Mouse (Mus musculus) stomach, embryonic 16.5 days (tissue): ENCODE data around the gene Il17rb. TPM values are rescaled to one million over a fixed set of nuclear protein-coding genes. Genes with fewer than 3 reads are reported as not detected.
A peak's percentile ranks its signal among the peaks of the same experiment; 100 is the strongest.

Experiments
- ATAC-seq: fragments of 200-750 bp; cut with Nextera tagmentation; 2 replicates; pipeline ENCODE4 v1.8.0; 2017; ENCODE audit warnings: moderate number of reproducible peaks, moderate TSS enrichment; ENCODE audit not compliant: insufficient read depth, low FRiP score
- H3K27ac ChIP-seq: fragments of 300-500 bp; sonication (generic); 2 replicates; pipeline ENCODE4 v1.5.1; 2014; ENCODE audit warnings: low read length
- H3K27me3 ChIP-seq: fragments of 300-500 bp; sonication (generic); 2 replicates; pipeline ENCODE4 v1.6.1; 2014; ENCODE audit warnings: low read length, control low read depth, mixed read lengths; ENCODE audit not compliant: control insufficient read depth, insufficient read depth
- H3K36me3 ChIP-seq: fragments of 300-500 bp; sonication (generic); 2 replicates; pipeline ENCODE4 v1.6.1; 2014; ENCODE audit warnings: low read length; ENCODE audit not compliant: control insufficient read depth, insufficient read depth
- H3K4me1 ChIP-seq: fragments of 300-500 bp; sonication (generic); 2 replicates; pipeline ENCODE4 v1.6.1; 2014; ENCODE audit warnings: low read length, control low read depth, mixed read lengths; ENCODE audit not compliant: control insufficient read depth, insufficient read depth
- H3K4me2 ChIP-seq: fragments of 300-500 bp; sonication (generic); 2 replicates; pipeline ENCODE4 v1.6.1; 2014; ENCODE audit warnings: low read depth, low read length, mixed read lengths
- H3K4me3 ChIP-seq: fragments of 300-500 bp; sonication (generic); replicated peaks from 2 replicates; pipeline ENCODE4 v1.5.1; 2014; ENCODE audit warnings: mild to moderate bottlenecking, low read length
- H3K9ac ChIP-seq: fragments of 300-500 bp; sonication (generic); 2 replicates; pipeline ENCODE4 v1.6.1; 2014; ENCODE audit warnings: low read length
- H3K9me3 ChIP-seq: fragments of 300-500 bp; sonication (generic); replicated peaks from 2 replicates; pipeline ENCODE4 v1.6.1; 2016; ENCODE audit warnings: low read length, control low read depth; ENCODE audit not compliant: control insufficient read depth
- WGBS: fragments of 180-500 bp; shearing (Covaris S2); extraction: QIAGEN DNeasy Blood & Tissue Kit; methylation state at CpG from one replicate; pipeline ENCODE4 v1.1.7; 2014; 5-methylcytosine and 5-hydroxymethylcytosine counted together
- polyA plus RNA-seq: library from polyadenylated mRNA; unstranded; fragments of >200 nt; fragmentation: Nextera tagmentation; extraction: Ambion mirVana; gene quantifications from 2 replicates; pipeline ENCODE4 v1.2.1, GENCODE M21; 2015

The Il17rb gene
- polyA plus RNA-seq = 1.8 and 2.0 TPM in 2 replicates

DNA sequence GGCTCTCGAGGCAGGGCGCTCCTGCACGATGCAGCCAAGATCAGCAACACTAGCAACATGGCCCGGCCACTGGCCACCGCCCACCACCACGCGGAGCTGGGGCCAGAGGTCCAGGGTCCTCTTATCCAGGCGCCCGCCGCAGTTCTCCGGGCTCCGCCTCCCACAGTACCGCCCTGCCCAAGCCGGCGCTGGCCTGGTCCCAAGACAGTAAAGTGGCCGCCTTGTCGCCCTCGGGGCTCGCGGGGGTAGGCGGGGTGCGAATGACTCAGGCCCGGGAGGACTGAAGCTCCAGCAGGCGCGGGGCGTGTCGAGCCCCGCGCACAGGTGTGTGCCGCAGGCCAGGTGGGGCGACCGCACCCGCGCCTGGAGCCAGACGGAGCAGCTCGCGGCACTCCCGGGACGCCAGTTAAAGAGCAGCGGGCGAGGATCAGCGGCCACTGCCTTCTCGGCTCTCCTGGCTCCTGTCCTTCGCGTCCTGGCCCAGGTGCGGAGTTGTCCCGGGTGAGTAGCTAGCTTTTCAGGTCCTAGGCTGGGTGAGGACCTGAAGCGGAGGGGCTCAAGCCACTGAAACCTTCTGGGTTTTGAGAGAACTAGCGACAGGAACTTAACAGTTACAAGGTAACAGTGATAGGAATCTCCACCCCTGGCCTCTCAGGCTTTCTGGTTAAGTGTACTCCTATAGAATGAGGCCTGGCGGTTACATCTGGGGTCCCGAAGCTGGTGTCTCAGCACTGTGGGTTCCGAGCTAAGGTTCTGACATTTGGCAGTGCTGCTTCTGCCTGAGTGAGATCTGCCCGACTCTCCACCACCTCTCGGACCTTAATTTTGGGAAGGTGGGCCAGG lies at the start of gene Il17rb, which contains the start of gene Chdh:
Gene Il17rb (minus strand): TSS at position 164 of the 843 bp plus-strand sequence.
Gene Chdh (plus strand): TSS at position 291 of the 843 bp plus-strand sequence.
- peak within 1 kb of the TSS; percentile 30; the same call in 1 of the 2 replicates for H3K27ac ChIP-seq
- ATAC-seq = peak; percentile 85

DNA sequence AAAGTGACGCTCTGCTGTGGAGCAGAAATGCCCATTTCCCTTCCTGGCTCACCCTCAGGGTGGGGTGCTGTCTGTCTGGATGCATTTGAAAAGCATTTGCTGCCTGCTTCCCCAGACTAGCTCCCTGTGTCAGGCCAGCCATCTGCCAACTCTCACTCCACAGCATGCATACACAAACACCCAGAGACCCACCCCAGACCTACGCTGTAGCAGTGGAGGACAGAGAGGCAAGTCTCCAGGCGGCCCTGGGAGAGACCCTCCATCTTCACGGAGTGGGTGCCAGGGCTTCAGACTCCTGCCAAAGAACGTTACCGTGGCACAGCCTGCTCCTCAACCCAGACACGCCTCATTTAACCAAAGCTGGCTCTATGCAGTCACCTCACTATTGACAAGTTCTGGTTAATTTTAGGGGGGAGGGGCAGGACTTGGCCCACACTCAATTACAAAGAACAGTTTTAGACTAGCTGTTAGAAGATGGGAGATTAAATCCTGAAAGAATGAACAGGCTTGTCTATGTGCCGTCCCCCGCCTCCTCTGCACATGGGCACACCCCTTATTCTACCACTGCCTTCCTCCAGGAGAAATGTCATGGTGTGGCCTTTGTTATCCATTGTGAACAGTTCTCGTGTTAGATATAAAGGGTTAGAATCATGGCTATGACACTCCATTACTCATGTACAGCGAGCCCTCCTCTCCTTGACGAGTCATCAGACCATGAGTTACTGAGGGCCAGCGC lies 47.5 kb upstream of the Il17rb start:
- 37% methylated on average over 13 of the region's 13 CpGs for WGBS
- no peaks in the 10 kb centered on the region for H3K9me3 ChIP-seq
- H3K27ac ChIP-seq = peak overlapping the region; percentile 86
- no peak overlapping the region for H3K9ac ChIP-seq
- H3K36me3 ChIP-seq = no peaks in the 10 kb centered on the region
- no peaks in the 10 kb centered on the region for H3K27me3 ChIP-seq
- ATAC-seq = peak; percentile 84
- H3K4me2 ChIP-seq = peak overlapping the region; percentile 25
- no peak overlapping the region for H3K4me3 ChIP-seq
- peaks cover 23% of the 10 kb centered on the region for H3K4me1 ChIP-seq

More for the DNA sequence above, at the start of gene Il17rb, which contains the start of gene Chdh:
- WGBS = 9% methylated on average over 54 of the region's 54 CpGs
- peak within 1 kb of the TSS; percentile 40 for H3K9ac ChIP-seq
- H3K4me2 ChIP-seq = peak within 1 kb of the TSS; percentile 68
- H3K4me1 ChIP-seq = 0 out of 2 replicates have a peak, but pooled peaks cover 16% of the 10 kb centered on the region
- no peaks in the 10 kb centered on the region for H3K27me3 ChIP-seq
- no peaks in the 10 kb centered on the region for H3K36me3 ChIP-seq
- no peaks in the 10 kb centered on the region for H3K9me3 ChIP-seq
- peak within 1 kb of the TSS; percentile 41 for H3K4me3 ChIP-seq

DNA sequence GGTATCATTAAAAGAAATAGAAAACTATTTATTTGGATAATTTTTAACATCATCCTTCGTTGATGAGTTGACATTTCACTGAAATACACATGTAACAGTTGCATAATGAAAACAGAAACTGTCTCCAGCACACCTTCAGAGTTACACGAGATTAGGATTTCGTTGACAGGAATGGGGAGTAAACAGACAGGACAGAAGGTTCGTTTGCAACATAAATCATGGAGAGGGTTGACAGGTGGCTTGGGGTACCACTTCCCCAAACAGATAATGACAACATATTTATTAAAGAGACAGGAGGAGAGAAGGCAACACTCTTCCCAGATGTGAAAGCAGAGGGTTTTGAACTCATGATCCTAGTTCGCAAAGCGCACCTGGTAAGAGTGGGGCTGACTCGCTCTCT lies 46.2 kb upstream of the Il17rb start:
- H3K9ac ChIP-seq = 0 out of 2 replicates have a peak overlapping the region, but pooled peaks have one; percentile 24
- WGBS = 55% methylated on average over 7 of the region's 7 CpGs
- no peak overlapping the region for H3K4me3 ChIP-seq
- peaks cover 23% of the 10 kb centered on the region for H3K4me1 ChIP-seq
- H3K9me3 ChIP-seq = no peaks in the 10 kb centered on the region
- no peaks in the 10 kb centered on the region for H3K27me3 ChIP-seq
- no peak overlapping the region for H3K4me2 ChIP-seq
- peak overlapping the region; percentile 64; the same call in 1 of the 2 replicates for H3K27ac ChIP-seq
- no peaks in the 10 kb centered on the region for H3K36me3 ChIP-seq
- no peak for ATAC-seq

DNA sequence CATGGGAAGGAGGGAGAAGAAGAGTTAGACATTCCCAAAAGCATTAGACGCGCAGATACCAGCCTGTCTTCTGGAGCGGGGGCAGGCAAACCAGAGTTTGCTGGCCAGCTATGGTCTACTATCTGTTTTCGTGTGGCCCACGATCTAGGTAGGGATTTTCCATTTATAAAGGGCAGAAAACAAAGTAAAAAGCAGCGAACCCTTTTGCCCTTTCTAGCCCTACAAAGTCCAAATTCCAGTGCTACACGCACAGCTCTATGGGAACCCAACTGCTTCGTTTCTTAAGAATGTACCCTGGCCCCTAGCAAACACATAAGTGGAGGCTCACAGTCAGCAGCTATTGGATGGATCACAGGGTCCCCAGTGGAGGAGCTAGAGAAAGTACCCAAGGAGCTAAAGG lies 41.6 kb upstream of the Il17rb start:
- H3K4me3 ChIP-seq = no peak overlapping the region
- H3K9me3 ChIP-seq = no peaks in the 10 kb centered on the region
- peaks cover 9% of the 10 kb centered on the region for H3K4me1 ChIP-seq
- no peaks in the 10 kb centered on the region for H3K27me3 ChIP-seq
- ATAC-seq = no peak
- no peak overlapping the region for H3K27ac ChIP-seq
- H3K36me3 ChIP-seq = no peaks in the 10 kb centered on the region
- no peak overlapping the region for H3K4me2 ChIP-seq
- 86% methylated on average over 8 of the region's 8 CpGs for whole genome bisulfite sequencing
- H3K9ac ChIP-seq = no peak overlapping the region

DNA sequence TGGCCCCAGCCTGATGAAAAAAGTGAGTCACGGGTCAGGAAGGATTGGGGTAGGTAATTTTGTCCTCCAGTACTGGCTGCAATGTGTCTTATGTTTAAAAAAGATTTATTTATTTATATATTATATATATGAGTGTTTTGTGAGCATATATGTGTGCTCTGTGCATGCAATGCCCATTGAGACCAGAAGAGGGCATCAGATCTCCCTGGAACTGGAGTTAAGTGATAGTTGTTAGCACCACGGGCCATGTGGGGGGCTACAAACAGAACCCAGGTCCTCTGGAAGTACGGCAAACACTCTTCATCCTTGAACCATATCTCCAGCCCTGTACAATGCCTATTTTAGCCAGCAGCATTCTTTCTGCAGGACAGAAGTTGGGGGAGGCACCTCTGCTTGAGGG lies 39.4 kb upstream of the Il17rb start:
- 84% methylated on average over 3 of the region's 3 CpGs for WGBS
- ATAC-seq = no peak

DNA sequence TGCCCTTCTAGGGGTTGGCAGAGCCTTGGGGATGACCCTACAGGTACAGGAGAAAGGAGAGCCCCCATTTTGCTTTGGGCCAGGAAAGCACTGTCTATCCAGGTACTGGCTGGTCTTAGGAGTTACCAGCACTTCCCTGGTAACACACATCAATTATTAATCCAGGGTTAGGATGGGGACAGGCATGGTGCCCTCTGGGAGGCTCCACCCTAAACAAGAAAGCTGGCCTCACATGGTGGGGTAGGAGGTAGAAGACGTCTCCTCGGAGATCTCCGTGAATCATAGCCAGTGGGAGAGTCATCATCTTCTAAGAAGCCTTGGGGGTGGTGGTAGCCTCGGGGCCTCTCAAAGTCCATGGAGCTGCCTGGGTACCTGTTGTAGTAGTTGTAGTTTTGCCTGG lies 38.3 kb upstream of the Il17rb start:
- Histone ChIP-seq H3K9me3 (no peaks in the 10 kb centered on the region), H3K4me1 (peaks cover 6% of the 10 kb centered on the region; the same call in 1 of the 2 replicates), H3K4me2 (no peak overlapping the region), H3K4me3 (no peak overlapping the region), H3K27me3 (no peaks in the 10 kb centered on the region), H3K9ac (no peak overlapping the region), H3K27ac (no peak overlapping the region), H3K36me3 (no peaks in the 10 kb centered on the region)
- ATAC-seq = no peak
- 84% methylated on average over 4 of the region's 4 CpGs for WGBS

More for the DNA sequence above, 39.4 kb upstream of the Il17rb start:
- H3K9ac ChIP-seq = no peak overlapping the region
- H3K4me2 ChIP-seq = no peak overlapping the region
- H3K9me3 ChIP-seq = no peaks in the 10 kb centered on the region
- no peak overlapping the region for H3K27ac ChIP-seq
- H3K4me3 ChIP-seq = no peak overlapping the region
- no peaks in the 10 kb centered on the region for H3K36me3 ChIP-seq
- H3K4me1 ChIP-seq = peaks cover 6% of the 10 kb centered on the region; the same call in 1 of the 2 replicates
- H3K27me3 ChIP-seq = no peaks in the 10 kb centered on the region

DNA sequence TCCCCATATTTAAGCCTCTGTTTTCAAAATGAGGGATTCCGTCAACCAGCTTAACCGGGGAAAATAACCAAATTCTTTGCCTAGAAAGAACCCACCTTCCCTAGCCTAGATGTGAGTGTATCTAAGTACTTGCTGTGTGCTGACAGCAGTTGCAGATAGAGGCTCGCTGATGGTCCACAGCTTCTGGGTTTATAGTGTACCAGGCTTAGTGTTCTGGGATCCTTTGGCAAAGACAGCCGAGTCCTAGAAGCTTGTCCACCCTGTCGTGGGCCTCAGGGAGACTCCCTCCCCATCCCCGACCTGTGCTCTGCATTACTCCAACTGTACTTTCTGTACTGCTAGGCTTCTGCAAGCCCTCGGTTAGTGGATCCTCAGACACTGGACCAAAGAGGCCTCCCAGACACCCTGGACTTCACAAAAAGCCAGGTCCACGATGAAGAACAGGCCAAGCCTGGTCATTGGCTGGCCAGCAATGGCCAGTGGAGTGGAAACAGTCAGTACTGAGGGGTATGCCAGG lies 37.1 kb upstream of the Il17rb start:
- peaks cover 6% of the 10 kb centered on the region; the same call in 1 of the 2 replicates for H3K4me1 ChIP-seq
- no peaks in the 10 kb centered on the region for H3K27me3 ChIP-seq
- no peak overlapping the region for H3K4me3 ChIP-seq
- ATAC-seq = no peak
- H3K9me3 ChIP-seq = no peaks in the 10 kb centered on the region
- 74% methylated on average over 8 of the region's 8 CpGs for WGBS
- no peak overlapping the region; the same call in 1 of the 2 replicates for H3K27ac ChIP-seq
- H3K9ac ChIP-seq = no peak overlapping the region
- H3K4me2 ChIP-seq = no peak overlapping the region
- H3K36me3 ChIP-seq = no peaks in the 10 kb centered on the region

DNA sequence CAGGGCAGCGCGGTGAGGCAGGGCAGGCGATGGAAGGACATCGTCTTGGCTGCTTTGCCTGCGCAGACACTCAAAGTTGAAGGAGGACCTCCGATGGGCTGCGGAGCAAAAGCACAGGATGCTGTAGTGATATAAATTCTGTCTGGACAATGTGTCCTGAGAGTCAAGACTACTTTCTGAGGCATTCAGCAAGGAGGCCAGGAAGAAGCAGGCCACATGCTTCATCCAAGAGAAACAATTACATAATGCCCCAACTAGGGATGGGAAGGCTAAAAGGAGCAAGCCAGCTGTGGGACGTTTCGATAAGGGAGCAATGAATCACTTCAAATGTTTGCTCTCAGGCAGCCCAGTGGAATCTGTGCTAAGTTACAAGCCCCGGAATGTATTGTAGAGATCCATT lies 36.5 kb upstream of the Il17rb start:
- no peak overlapping the region for H3K9ac ChIP-seq
- 67% methylated on average over 10 of the region's 10 CpGs for WGBS

More for the DNA sequence above, 36.5 kb upstream of the Il17rb start:
- H3K9me3 ChIP-seq = no peaks in the 10 kb centered on the region
- no peaks in the 10 kb centered on the region for H3K36me3 ChIP-seq
- no peak overlapping the region for H3K4me3 ChIP-seq
- ATAC-seq = no peak
- H3K4me1 ChIP-seq = peaks cover 6% of the 10 kb centered on the region; the same call in 1 of the 2 replicates
- no peaks in the 10 kb centered on the region for H3K27me3 ChIP-seq
- H3K4me2 ChIP-seq = no peak overlapping the region
- H3K27ac ChIP-seq = no peak overlapping the region
